Mouse (Mus musculus) thymus, postnatal 25 days (tissue): Measurements from ENCODE around the gene Vps35l.
A peak's percentile ranks its signal among the peaks of the same experiment; 100 is the strongest.

ENCODE experiments used
- DNase-seq: peaks from one replicate; pipeline ENCODE4 v3.0.0; 2022

The Vps35l gene

DNA sequence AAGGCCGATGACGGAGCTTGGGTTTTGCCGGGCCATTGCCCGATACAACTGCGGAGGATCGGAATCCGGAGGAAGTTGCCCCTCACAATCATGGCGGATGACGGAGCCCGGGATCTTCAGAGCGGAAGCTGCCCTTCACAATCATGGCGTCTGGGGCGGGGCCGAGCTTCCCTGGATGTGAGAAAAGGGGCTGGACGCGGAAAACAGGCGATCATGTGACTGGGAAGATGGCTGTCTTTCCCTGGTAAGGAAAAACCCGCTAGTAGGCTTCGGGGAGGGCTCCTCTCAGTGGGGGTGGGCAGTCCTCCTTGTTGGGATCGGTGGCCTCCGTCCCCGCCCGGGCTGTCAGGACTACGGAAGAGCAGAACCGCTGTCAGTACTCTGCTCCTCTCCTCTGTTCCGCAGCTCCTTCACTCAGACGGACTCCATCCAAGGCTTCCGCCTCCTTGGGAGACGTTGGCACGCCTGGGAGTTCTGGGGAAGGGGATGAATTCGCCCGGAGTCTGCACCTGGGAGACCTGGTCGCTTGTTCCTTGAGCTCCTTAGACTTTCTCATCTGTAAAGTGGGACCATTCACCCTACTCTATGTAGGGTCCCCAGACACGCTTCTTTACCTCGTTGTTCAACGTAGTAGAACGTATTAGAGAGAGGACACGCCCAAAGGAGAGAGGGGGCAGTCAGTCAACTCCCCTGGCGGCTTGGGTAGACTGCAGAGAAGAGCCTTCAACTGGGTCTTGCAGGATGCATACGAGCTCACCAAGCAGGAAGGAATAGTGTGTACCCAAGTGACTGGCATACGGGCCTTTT is 709 bp downstream of the Vps35l start:
- DNase-seq, result peak; percentile 94

DNA sequence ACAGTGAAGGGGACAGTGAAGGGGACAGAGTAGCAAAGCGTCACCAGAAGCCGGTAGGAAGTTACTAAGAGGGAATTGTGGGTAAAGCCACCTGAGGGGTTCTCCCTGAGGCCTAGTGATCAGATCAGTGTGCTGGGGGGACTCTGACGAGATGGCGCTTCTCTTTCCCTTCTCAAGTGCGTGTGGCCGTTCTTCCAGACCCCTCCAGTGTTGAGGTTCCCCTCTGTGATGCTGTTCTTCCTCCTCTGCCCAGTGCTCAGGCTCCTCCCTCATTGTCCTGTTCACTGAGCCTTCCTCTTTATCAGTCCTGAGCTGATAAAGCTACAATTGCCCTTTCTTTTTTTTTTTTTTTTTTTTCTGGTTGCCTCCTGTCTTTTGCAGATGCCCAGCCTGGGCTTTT is 2.3 kb downstream of the Vps35l start:
- DNase-seq, result no peak

DNA sequence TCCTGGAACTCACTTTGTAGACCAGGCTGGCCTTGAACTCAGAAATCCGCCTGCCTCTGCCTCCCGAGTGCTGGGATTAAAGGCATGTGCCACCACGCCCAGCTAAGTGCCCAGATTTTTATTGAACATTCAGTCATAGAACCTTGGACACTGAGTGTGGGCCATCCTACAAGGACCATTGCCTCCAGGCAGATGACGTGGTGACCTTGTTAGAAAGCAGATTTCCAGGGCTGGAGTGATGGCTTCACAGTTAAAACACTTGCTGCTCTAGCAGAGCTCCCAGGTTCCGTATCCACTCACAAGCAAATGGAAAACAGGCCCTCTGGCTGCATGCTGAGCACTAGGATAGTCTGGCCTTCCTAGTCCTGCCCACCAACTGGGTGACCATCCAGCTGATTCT is 4.7 kb downstream of the Vps35l start:
- no peak for DNase-seq

DNA sequence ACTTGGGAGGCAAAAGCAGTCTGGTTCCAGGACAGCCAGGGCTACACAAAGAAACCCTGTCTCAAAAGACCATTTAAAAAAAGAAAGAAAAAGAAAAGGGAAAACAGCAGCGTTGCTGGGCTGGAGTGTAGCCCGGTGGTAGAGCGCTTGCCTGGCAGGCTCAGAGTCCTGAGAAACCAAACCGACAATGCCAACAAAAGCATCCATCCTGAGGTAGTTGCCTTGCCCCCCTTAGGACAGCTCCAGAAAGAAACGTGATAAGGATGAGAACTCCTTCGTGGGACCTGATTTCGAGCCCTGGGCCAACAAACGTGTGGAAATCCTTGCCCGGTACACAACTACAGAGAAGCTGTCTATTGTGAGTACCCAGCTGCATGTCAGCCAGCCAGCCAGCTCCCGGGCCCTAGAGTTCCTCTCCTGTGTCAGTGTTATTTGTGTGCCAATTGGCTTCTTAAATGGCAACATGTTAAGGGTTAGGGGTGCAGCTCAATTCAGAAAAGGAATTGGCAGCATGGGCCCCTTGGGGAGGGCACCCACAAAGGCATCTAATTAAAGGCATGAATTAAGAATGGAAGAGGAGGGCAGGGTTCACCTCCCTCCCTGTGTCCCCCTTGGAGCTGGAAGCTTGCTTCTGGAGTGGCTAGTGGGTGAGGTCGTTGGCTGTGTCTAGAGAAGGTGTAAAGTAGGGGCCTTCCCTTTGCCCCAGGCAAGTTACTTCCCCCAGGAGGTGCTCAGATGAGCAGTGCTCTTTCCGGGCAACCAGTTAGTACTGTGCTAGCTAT is 8.1 kb downstream of the Vps35l start:
- no peak for DNase-seq

DNA sequence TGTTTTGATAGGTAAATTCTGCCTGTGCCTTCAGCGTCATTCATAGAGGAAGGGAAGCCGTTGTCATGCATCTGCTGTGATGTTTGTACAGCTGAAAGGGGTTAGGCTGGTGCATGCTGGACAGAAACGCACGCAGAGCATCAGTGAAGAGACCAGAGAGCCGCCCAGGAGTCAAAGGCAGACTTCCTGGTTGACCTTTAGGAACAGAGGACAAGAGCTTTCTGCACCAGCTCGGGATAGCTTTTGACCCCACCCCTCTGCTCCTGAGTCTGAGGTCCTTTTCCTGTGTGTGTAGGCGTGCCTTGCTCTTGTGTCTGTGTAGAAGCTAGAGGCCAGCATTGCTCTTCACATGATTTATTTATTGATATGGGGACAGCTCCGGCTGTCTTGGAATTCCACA is 9.7 kb downstream of the Vps35l start:
- no peak for DNase-seq

DNA sequence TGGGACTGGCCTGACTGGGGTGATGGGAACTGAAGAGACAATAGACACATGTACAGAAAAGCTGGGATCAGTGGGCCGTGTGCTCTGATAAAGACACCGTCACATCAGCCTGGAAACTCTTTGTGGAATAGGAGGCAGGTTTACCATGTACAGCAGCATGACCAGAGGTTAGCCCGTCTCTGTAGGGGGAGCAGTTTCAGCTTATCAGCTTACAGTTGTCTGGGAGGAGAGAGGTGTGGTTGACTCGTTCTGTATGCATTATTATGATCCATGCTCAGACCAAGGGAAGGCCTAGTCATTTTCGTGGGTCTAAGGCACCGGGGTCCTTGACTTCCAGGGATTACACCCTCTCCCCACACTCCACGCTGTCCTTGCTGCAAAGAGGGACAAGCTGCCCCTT is 11.6 kb downstream of the Vps35l start:
- no peak for DNase-seq

DNA sequence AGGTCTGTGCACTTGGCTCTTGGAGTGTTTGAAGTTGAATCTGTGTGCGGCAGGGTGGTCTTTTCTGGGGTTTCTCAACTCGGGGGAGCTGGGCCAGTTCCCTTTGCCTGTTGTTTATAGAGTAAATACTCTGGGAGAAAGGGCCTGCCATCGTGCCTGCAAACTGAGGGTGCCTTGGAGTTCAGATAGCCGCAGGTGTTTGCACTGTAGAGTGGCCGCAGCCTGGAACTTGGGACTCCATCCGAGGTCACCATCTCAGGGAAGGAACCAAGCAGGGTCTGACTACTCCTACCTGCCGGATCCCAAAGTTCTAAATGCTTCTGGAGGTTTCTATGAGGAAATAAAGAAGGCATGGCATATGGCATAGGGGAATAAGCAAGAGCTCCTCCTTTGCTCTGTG is 15.7 kb downstream of the Vps35l start:
- DNase-seq, result no peak

DNA sequence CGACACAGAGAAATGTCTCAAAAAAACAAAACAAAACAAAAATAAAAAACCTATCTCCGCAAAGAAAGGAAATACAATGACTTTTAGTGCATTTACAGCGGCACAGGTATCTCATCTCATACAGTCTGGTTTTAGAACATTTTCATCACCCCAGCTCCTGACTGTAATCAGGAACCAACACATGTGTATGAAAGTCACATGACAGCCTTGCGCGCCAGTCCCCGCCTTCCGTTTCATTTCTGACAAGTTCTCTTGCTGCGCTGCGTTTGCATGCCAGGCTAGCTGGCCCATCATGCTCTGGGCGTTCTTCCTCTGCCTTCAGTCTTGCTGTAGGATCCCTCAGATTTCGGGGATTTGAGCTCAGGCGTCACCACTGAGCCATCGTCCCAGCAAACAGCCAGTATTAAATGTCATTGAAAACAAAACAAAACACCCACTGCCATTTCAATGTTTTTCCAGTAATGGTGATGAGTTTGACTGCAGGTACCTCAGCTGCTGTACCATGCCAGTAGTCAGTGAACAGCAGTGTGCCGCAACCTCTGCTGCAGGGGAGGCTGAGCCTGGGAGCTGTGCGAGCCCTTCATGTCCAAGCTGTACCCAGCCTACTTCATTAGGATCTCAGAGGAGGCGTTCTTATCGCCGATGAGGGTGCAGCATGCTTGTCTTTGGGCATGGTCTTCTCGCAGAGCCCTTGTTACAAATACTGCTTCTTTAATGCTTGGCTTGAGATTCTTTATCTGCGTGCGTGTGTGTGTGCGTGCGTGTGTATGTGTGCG is 16.7 kb downstream of the Vps35l start:
- no peak for DNase-seq

DNA sequence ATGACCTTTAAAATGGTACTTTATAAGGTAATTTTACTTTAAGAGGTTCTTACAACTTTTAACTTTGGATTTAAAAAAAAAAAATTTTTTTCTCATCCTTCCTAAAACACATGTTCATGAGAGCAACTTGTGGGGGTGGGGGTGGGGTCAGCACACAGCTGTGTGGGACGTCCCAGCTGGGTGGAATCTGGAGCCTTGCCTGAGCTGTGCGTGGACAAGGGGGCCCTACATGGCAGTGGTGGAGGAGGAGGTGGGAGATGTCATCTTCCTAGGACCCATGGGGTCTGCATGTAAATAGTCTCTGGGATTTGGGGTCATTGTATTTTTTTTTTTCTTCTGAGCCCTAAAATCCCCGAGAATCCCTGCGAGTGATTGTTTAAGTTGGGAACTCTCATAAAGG is 18.3 kb downstream of the Vps35l start:
- DNase-seq, result no peak

DNA sequence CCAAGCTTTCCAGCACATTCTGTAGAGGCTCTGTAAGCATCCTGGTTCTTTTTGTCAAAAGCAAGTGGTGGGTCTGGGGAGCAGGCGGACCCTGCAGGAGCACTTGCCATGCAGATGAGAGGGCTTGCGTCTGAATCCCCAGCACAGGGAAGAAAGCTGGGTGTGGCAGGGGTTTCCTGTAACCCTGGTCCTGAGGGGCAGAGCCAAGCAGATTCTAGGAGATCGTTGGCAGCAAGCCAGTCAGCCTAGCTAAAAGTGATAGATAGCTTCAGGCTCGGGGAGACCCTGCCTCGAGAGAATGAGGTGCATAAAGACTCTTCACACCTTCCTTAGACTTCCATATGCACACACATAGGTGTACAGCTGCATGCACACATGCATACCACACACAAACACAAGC is 19.3 kb downstream of the Vps35l start:
- DNase-seq, result no peak

DNA sequence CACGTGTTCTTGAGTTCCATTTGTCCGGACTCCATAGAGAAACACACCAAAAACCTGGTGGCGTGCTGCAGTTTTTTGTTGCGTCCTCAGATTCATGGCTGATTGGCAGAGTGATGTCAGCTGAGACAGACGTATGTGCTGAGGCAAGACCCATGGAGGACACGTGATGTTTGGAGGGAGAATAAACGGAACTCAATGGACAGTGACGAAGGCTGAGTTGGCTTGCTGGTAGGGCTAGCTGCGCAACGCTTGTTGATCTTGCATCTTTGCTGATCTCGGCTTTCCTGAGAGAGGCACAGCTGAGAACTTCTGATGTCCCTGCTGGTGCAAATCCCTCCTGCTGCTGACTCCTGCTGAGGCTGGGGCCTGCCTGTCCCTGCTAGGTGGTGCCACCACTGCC is 23.9 kb downstream of the Vps35l start:
- no peak for DNase-seq

DNA sequence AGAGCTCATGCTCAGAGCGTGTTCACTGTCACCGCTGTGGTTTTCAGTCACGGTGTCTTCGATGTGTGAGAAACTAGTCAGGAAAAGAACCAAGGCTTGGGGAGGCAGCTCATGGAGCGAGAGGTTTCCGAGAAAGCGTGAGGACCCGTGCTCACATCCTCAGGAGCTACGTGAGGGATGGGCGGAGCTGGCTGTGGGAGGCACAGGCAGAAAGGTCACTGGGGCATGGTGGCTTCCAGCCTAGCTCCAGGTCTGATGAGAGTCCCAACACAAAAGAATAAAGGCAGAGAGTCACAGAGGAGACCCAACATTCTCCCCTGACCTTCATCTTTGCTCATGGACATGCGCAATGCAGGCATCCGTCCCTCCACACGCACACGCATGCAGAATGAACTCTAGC is 24.7 kb downstream of the Vps35l start:
- DNase-seq, result no peak

DNA sequence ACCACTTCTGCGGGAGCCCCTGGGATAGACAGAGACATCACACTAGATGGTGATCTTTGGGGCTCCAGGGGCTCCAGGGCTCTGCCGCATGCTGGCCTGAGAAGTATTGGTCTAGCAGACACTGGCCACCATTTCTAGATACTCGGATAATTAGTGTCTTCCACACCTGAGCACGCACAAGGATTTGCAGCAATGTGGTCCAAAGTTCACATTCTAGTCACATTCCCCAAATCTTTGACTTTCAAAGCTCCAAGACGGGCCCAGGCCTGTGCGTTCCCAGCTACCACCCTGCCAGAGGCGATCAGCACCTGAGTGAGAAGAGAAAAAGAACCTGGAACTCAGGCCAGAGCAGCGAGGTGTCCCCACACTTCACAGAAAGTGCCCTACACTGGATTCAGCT is 25.6 kb downstream of the Vps35l start:
- DNase-seq, result no peak

DNA sequence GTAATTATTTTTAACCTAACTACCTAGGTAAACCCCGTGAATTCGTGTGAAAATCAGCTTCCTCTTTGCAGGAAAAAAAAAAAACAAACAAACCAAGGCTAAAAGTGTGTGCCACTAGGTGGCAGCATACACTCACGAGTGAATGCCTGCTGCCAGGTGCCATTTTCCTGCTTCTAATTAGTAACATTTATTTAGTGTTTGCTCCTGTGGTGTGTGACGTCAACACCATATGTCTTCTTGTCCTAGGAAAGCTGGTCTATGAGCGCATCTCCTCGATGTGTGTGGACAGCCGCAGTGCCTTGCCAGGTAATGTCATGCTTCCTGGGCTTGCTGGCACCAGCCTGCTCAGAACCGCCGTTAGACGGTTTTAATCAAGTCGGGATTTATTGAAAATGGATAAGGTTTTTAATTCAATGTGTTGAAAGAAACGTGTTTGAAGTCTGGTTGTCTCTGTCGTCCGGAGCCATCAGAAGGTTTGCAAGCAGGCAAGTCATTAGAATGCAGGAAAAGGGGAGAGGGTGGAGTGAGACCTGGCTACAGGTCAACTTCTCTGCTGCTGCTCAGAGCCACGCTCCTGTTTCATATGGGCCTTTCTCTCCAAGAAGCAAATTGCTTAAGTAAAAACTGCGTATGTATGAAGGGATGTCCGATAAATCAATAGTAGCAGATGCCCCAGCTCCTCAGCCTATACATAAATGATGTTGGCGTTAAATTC is 26.2 kb downstream of the Vps35l start:
- peak; percentile 48 for DNase-seq

DNA sequence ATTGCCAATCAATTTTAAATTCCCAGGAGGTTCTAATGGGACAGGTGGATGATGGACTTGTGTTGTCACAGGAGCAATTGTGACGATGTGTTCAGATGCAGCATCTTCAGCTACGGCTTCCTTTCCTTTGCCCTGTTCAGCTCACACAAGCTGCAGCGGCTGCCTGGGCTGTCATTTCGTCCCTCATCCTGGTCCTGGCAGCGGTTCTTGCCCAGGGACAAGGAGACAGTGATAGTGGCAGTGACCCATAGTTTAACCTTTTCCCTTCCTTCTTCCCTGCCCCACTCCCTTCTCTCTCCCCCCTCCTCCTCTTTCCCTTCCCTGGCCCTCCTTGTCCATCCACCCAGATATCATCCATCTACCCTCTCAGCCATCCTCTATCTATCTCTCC is 26.8 kb downstream of the Vps35l start:
- DNase-seq, result no peak

DNA sequence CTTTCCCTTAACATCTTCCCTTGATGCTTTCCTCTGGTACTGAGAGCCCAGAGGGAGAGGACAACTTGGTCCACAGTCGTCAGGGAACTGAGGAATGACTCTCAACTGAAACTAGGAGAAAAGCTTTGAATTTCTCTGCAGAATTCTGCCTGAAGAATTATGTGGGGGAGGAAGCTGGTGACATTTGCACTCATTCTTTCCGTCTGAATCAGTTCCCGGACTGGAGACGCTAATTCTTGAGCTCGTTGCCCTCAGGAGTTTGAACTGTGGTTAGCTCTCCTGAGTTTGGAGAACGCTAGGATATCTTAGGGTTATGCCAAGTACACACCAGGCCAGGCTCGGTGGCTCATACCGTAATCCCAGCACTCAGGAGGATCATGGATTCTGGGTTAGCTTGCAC is 29.2 kb downstream of the Vps35l start:
- DNase-seq, result no peak

DNA sequence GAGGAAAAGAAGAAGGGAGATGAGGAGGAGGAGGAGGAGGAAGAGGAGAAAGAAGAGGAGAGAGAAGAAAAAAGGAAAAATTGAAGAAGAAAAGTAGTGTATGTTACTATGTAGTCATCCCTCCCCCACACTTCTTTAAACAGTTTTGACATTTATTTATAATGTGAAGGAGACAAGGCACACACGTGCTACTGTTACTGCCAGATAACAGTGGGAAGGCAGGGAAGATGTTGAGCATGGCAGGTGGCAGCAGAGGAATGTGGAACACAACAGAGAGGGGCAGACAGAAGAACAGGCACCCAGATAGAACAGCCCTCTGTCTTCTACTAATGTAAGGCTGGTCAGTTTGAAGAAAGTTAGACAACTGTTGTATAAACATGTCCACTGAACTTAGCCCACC is 29.6 kb downstream of the Vps35l start:
- no peak for DNase-seq

DNA sequence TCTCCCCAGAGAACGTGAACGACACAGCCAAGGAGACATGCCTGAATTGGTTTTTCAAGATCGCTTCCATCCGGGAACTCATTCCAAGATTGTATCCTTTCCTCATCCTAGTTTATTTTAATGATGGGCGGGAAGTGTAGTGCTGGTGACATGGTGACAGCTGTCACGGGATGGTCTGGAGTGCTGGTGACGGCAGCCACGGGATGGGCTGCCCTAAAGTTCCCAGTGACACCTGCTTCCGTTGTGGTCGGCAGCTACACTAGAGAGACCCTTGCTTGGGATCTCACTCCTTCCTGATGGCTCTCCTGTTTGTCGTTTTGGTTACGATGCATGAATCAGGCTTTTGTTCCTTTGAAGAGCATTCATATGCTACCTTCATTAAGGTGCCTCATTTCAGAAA is 33.0 kb downstream of the Vps35l start:
- DNase-seq, result no peak

DNA sequence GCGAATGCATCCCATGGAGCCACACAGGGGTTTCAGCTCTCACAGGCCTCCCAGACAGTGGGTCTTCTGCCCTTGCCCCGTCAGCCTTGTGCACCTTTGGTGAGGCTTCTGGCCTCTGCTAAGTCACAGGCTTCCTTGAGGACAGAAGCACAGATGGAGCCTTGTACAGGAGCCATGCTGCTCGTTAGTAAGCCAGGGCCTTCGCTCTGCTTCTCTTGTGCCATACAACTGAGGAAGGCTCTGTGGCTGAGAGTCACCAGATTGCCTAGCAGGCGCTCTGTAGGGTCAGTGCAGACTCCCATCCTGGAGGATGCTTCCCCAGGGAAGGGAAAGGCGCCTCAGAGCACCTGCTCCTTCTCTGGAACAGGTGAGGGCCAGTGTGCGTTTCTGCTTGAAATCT is 36.0 kb downstream of the Vps35l start:
- no peak for DNase-seq

DNA sequence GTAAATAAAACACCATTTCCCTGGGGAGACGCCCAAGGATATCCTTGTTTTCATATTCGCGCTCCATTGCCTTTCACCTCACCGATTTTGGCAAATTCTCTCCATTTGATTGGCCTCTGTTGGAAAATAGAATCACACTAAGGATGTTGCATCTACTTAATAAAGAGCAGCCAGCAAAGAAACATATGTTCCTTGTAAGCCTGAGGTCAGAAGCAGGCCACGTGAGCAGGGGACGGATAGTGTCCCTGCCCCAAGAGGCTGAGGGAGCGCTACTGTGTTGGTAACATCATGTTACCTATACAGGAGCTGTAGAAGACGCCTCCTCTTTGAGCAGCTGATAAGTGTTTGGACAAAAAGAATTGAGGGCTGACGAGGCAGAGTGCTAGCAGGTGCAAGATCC is 36.5 kb downstream of the Vps35l start:
- no peak for DNase-seq

DNA sequence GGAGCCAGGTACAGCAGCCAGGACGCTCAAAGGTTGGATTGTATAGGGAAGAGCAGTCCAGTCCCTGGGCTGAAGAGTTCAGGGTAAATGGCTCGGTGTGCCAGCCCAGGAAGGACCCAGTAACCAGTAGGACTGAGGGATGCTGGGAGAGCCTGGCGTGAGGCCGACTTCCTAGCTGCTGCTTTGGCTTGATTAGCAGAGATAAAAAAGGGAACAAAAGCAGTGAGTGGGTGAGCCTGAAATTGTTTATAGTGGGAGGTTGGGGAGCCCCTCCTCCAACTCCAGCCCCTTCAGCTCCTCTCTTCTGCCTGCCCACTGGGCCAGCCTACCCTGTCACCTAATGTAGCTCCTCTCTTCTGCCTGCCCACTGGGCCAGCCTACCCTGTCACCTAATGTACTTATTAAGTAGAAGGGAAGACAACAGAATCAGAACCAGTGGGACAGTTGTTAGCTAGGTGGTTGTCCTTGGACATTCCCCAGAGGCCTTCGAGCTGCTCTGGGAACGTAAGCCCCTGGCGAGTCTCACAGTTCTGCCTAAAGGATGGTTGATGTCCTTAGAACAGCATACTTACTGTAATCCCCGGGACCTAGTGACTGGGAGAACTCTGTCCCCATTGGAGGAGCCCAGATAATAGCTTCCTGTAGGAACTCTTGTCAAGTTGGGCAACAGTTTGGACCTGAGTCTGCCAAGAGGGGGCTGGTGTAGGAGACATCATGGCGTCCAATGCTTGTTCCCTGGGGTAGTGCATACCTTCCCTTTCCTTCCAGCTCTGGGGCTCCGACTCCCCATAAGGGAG is 37.8 kb downstream of the Vps35l start:
- DNase-seq, result no peak

DNA sequence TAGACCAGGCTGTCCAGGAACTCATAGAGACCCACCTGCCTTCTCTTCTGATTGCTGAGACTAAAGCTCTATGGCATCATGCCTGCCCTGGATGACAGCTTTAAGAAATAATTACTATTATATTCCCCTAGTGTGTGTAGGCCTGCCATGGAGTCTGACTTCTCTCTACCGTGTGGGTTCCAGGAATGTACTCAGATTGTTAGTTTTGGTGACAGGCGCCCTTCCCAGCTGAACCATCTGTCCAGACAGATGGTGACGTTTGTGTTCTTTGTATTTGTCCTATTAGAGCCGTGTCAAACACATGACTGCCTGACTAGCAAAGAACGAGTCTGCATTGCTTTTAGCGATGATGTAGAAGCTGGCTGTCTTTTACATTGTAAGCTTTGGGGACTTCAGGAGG is 38.5 kb downstream of the Vps35l start:
- no peak for DNase-seq
